8 mouse cellular contexts compared by ENCODE assay signal in genomic region chr12:4038061-4039041, GRCm38 (mm10). TPM values are rescaled to one million over a fixed set of nuclear protein-coding genes. Genes with fewer than 3 reads are reported as not detected.
DNase-seq lines count a peak whose midpoint lies in the region; ATAC-seq lines count a peak whose summit lies in the region.

Gene Efr3b (minus strand): TSS chr12:4038915.

- peak within 1 kb of the TSS; percentile 82 for H3K4me2 ChIP-seq in intestine, embryonic 14.5 days (ENCODE audit: low read length)

- peak within 1 kb of the TSS; percentile 56 for H3K9ac ChIP-seq in intestine, embryonic 14.5 days (ENCODE audit: low read length)

- H3K4me1 ChIP-seq in intestine, embryonic 14.5 days (replicated peaks; ENCODE audit: control insufficient read depth, insufficient read depth, low read length): no peaks in the 10 kb centered on the region; the same call in 1 of the 2 replicates

- ATAC-seq in intestine, embryonic 14.5 days (replicated peaks; ENCODE audit: low FRiP score, low TSS enrichment, low read depth): peak; percentile 94
- peak; percentile 72 for ATAC-seq in megakaryocyte, adult 5-6 weeks (ENCODE audit: poor library complexity, severe bottlenecking)

- H3K27ac ChIP-seq in intestine, embryonic 14.5 days (ENCODE audit: low read depth): no peak within 1 kb of the TSS

- WGBS in intestine, embryonic 14.5 days: under 1% methylated on average over 78 of the region's 78 CpGs

- H3K36me3 ChIP-seq in intestine, embryonic 14.5 days (ENCODE audit: control insufficient read depth, insufficient read depth, low read length): no peaks in the 10 kb centered on the region

- no peaks in the 10 kb centered on the region for H3K27me3 ChIP-seq in intestine, embryonic 14.5 days (replicated peaks; ENCODE audit: control insufficient read depth, insufficient read depth, low read length)

- H3K4me3 ChIP-seq in intestine, embryonic 14.5 days (ENCODE audit: low read depth, low read length): peak within 1 kb of the TSS; percentile 72

- no peaks in the 10 kb centered on the region for H3K9me3 ChIP-seq in intestine, embryonic 14.5 days (ENCODE audit: control insufficient read depth, low read length)

- DNase-seq in adrenal gland, adult 2 months: peak; percentile 91
- DNase-seq in embryo, embryonic 11 days: peak; percentile 94
- peak; percentile 61 to 79 for DNase-seq in gastrocnemius, postnatal 4 days (ENCODE audit: low spot score in 2 of 2)
- peak; percentile 88 for DNase-seq in intestine, embryonic 14.5 days (ENCODE audit: low spot score)
- DNase-seq in left cerebral cortex, adult 9 months (ENCODE audit: low spot score in 2 of 2): peak; percentile 51 to 82
- peak; percentile 91 for DNase-seq in right cerebral cortex, postnatal 10 days (ENCODE audit: low spot score in 2 of 2)
- DNase-seq in urinary bladder, postnatal 14 days (ENCODE audit: low spot score): peak; percentile 69

RNA-seq across cellular contexts. Expression of gene Efr3b, which starts in this region (rescaled TPM):
- 1 to 10 TPM; 1.9 to 3.1 TPM for total RNA-seq in adrenal gland, adult 2 months (2021)
- 9.9 and 11.0 TPM in 2 replicates for polyA plus RNA-seq in adrenal gland, adult 2 months (2012; rRNA removed)
- total RNA-seq in gastrocnemius, postnatal 4 days (2021): 10 to 100 TPM; 12.2 to 13.0 TPM
- polyA plus RNA-seq in intestine, embryonic 14.5 days (2014; fragmentation: Nextera tagmentation; extraction: Ambion mirVana): 3.2 and 3.7 TPM in 2 replicates
- total RNA-seq in megakaryocyte, adult 5-6 weeks (2015): 0.09 and 0.30 TPM in 2 replicates
- total RNA-seq in megakaryocyte, adult 5-6 weeks (2017): 0.04 TPM in 2 replicates

Comparison
In these comparisons a context has a peak if more than half of its experiments do, and no peak if none do; other contexts are left out.
1. Peak in ATAC-seq in megakaryocyte, adult 5-6 weeks; RNA of the gene not detected or under 1 TPM.